Comparison of ENCODE assay signal across 24 mouse cellular contexts in genomic region chr7:72260766-72261655, GRCm38 (mm10). TPM values are rescaled to one million over a fixed set of nuclear protein-coding genes. Genes with fewer than 3 reads are reported as not detected.
DNase-seq lines count a peak whose midpoint lies in the region; ATAC-seq and TF ChIP-seq lines count a peak whose summit lies in the region.
"Had no signal": no experiment of that assay in that cellular context is flagged by ENCODE, and none has a peak within 500 bp of the region (broad histone marks: within the 10 kb centered on the region; RNA-seq: fewer than 3 reads in every experiment).

No protein-coding gene starts in this region.

- no peaks in the 10 kb centered on the region for H3K4me1 ChIP-seq in lung, embryonic 15.5 days
- H3K4me1 ChIP-seq in lung, adult 2 months (ENCODE audit: control insufficient read depth, insufficient read depth, low read length): no peaks in the 10 kb centered on the region
- H3K4me1 ChIP-seq in kidney, adult 2 months (ENCODE audit: control insufficient read depth, insufficient read depth, low read length): no peaks in the 10 kb centered on the region
- H3K4me1 ChIP-seq: embryonic facial prominence, embryonic 10.5 days; hindbrain, embryonic 13.5 days; liver, embryonic 12.5 days; midbrain, embryonic 13.5 days; neural tube, embryonic 15.5 days; stomach, embryonic 15.5 days had no signal

- no peak overlapping the region for H3K4me2 ChIP-seq in lung, embryonic 15.5 days
- H3K4me2 ChIP-seq: heart, embryonic 11.5 days; hindbrain, embryonic 13.5 days; liver, embryonic 12.5 days; midbrain, embryonic 13.5 days; neural tube, embryonic 15.5 days; stomach, embryonic 15.5 days had no signal

- no peak overlapping the region for H3K9ac ChIP-seq in lung, embryonic 15.5 days
- H3K9ac ChIP-seq: hindbrain, embryonic 13.5 days; liver, embryonic 12.5 days; midbrain, embryonic 13.5 days; neural tube, embryonic 15.5 days; stomach, embryonic 15.5 days had no signal

- DNase-seq in lung, adult 2 months: no peak
- DNase-seq in 416B (ENCODE audit: low read depth): peak; percentile 21
- DNase-seq in CD8-positive naive resting alpha-beta T cell, adult 2 months (ENCODE audit: low read depth in 2 of 2, low spot score in 2 of 2): peak; percentile 21 to 62
- DNase-seq in kidney, adult 2 months: no peak
- no peak for DNase-seq in right cerebral cortex, postnatal 25 days
- DNase-seq: adrenal gland, postnatal 36 days; cerebellum, adult 18-20 months; cerebellum, postnatal 36 days; gastrocnemius, adult 2 months; heart, postnatal 10 days; kidney, adult 9 months; kidney, postnatal 25 days; thymus, adult 2 months had no signal

- no peak for TF ChIP-seq CTCF in lung, adult 2 months (IDR thresholded peaks at IDR 0.05; ENCODE audit: insufficient read depth, low read length)
- no peak for TF ChIP-seq CTCF in kidney, adult 2 months (conservative IDR thresholded peaks at IDR 0.05; ENCODE audit: insufficient read depth, insufficient read length, low read depth, low read length)

- H3K27ac ChIP-seq in lung, embryonic 15.5 days: peak overlapping the region; percentile 81
- H3K27ac ChIP-seq in kidney, adult 2 months (ENCODE audit: insufficient read depth, low read depth, low read length): no peak overlapping the region
- H3K27ac ChIP-seq: embryonic facial prominence, embryonic 10.5 days; gastrocnemius, adult 2 months; hindbrain, embryonic 13.5 days; liver, embryonic 12.5 days; midbrain, embryonic 13.5 days; neural tube, embryonic 15.5 days; stomach, embryonic 15.5 days had no signal

- WGBS in lung, embryonic 15.5 days: 49% methylated on average over 8 of the region's 8 CpGs
- 56% methylated on average over 8 of the region's 8 CpGs for WGBS in lung, adult 2 months
- WGBS in kidney, adult 2 months: 89% methylated on average over 8 of the region's 8 CpGs

- no peak overlapping the region for H3K4me3 ChIP-seq in lung, embryonic 15.5 days
- H3K4me3 ChIP-seq in lung, adult 2 months (replicated peaks; ENCODE audit: extremely low read depth, low read depth, low read length): no peak overlapping the region
- H3K4me3 ChIP-seq in kidney, adult 2 months (ENCODE audit: insufficient read depth, low read depth, low read length): no peak overlapping the region
- H3K4me3 ChIP-seq: embryonic facial prominence, embryonic 10.5 days; gastrocnemius, adult 2 months; hindbrain, embryonic 13.5 days; liver, embryonic 12.5 days; midbrain, embryonic 13.5 days; neural tube, embryonic 15.5 days; stomach, embryonic 15.5 days had no signal

- TF ChIP-seq POLR2A in lung, adult 2 months (IDR thresholded peaks at IDR 0.05; ENCODE audit: borderline replicate concordance, extremely low read depth, low read depth, low read length): no peak
- no peak for TF ChIP-seq POLR2A in kidney, adult 2 months (IDR thresholded peaks at IDR 0.05; ENCODE audit: low read depth, low read length)

- H3K36me3 ChIP-seq in lung, embryonic 15.5 days: no peaks in the 10 kb centered on the region
- H3K36me3 ChIP-seq in kidney, adult 2 months (ENCODE audit: control insufficient read depth, insufficient read depth, low read length): no peaks in the 10 kb centered on the region
- H3K36me3 ChIP-seq: embryonic facial prominence, embryonic 10.5 days; hindbrain, embryonic 13.5 days; liver, embryonic 12.5 days; midbrain, embryonic 13.5 days; neural tube, embryonic 15.5 days; stomach, embryonic 15.5 days had no signal

- H3K9me3 ChIP-seq in lung, embryonic 15.5 days: no peaks in the 10 kb centered on the region
- H3K9me3 ChIP-seq: embryonic facial prominence, embryonic 10.5 days; hindbrain, embryonic 13.5 days; liver, embryonic 12.5 days; midbrain, embryonic 13.5 days; neural tube, embryonic 15.5 days; stomach, embryonic 15.5 days had no signal

- ATAC-seq in lung, embryonic 15.5 days (ENCODE audit: borderline replicate concordance, extremely low read depth, low FRiP score, low TSS enrichment): peak; percentile 92
- ATAC-seq in megakaryocyte progenitor cell, adult 5-6 weeks (replicated peaks; ENCODE audit: poor library complexity): peak; percentile 89
- ATAC-seq: activated CD4-positive, CD25-positive, alpha-beta regulatory T cell, adult 4 months; liver, embryonic 12.5 days; midbrain, embryonic 13.5 days; Patski had no signal

- no peaks in the 10 kb centered on the region for H3K27me3 ChIP-seq in lung, embryonic 15.5 days
- H3K27me3 ChIP-seq in kidney, adult 2 months (replicated peaks; ENCODE audit: control insufficient read depth, insufficient read depth, low read length): no peaks in the 10 kb centered on the region; the same call in 1 of the 2 replicates
- H3K27me3 ChIP-seq: hindbrain, embryonic 13.5 days; liver, embryonic 12.5 days; midbrain, embryonic 13.5 days; neural tube, embryonic 15.5 days; Patski; stomach, embryonic 15.5 days had no signal

RNA-seq across cellular contexts. Expression of gene Mctp2, which starts 45.4 kb away (rescaled TPM):
- polyA plus RNA-seq in lung, embryonic 15.5 days (2015; fragmentation: Nextera tagmentation; extraction: Ambion mirVana): 3.1 and 3.6 TPM in 2 replicates
- polyA plus RNA-seq in lung, adult 2 months (2012; rRNA removed): 1.3 and 1.7 TPM in 2 replicates
- 1.7 and 2.2 TPM in 2 replicates for total RNA-seq in megakaryocyte progenitor cell, adult 5-6 weeks (2015)
- 0.87 and 1.8 TPM in 2 replicates for total RNA-seq in megakaryocyte progenitor cell, adult 5-6 weeks (2017)
- polyA plus RNA-seq in kidney, adult 2 months (2012; rRNA removed): 0.48 and 1.5 TPM in 2 replicates

Comparison
In these comparisons a context has a peak if more than half of its experiments do, and no peak if none do; other contexts are left out.
1. DNase-seq: peak in 416B (single experiment) and CD8-positive naive resting alpha-beta T cell, adult 2 months (2 of 2); none in lung, adult 2 months (single experiment), kidney, adult 2 months (single experiment) and right cerebral cortex, postnatal 25 days (single experiment).